Mouse (Mus musculus) testis, postnatal 14 days (tissue): ENCODE results near the gene Cltb.

ENCODE experiments used
- DNase-seq: peaks from one replicate; pipeline ENCODE4 v3.0.0; 2021; ENCODE audit warnings: low spot score

The Cltb gene

GRCm38 (mm10) chr13:54596107-54596690 lies 14.9 kb downstream of the Cltb start:
- DNase-seq = no peak

GRCm38 (mm10) chr13:54593617-54594016 lies 17.5 kb downstream of the Cltb start:
- no peak for DNase-seq

DNA sequence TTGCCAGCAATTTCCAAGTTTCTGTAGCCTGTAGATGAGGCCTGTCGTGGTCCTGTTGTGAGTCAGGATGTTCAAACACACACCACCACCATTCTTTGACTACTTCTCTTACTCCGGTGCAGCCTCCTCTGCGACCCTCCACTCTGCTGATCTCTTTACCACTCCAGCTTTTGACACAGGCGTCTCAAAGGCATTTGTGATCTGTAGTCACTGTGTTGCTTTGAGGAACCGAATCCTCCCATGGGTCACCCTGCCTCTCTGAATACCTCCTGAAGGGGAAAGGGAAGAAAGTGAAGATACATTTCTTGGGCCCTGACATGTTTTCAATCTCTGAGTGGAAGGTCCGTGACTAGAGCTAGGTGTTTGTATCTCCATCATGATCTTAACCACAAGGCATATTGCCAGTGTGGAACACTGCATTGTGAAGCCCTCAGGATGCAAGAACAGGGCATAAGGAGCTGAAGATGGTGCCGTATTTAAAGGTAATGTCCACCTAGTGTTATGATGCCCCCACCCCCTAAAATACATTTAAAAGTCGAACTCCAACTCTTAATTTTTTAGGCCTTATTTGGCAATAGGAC lies 19.3 kb downstream of the Cltb start:
- no peak for DNase-seq

- peak; percentile 97 for DNase-seq
Observed at GRCm38 (mm10) chr13:54589996-54590951, 20.9 kb downstream of the Cltb start, which contains the start of the genes Nop16 and Higd2a. TSS of gene Nop16 (minus strand) at chr13:54590090. TSS of gene Higd2a (plus strand) at chr13:54590207.

- no peak for DNase-seq
Observed at GRCm38 (mm10) chr13:54589414-54589995, 21.6 kb downstream of the Cltb start.

DNA sequence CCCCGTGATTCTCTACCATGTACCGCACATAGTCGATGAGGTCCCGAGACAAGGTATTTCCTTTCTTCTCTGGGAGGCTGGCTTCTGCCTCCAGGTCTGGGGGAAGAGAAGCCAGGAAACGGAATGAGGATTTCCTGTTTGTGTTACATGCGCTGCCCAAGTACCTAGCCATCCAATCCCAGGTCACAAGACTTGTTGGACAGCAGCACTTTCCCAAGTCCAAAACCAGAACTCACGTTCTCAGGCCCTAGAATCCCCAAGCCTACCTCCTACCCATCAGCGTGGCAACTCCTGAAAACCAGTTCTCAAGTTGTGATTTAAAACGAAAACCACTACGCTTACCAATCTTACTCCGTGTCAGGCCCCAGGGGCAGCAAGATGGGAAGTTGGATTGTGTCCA lies 25.3 kb downstream of the Cltb start:
- no peak for DNase-seq

- DNase-seq = no peak
Observed at GRCm38 (mm10) chr13:54582860-54583259, 28.3 kb downstream of the Cltb start.

GRCm38 (mm10) chr13:54582126-54582525 lies 29.0 kb downstream of the Cltb start:
- DNase-seq = no peak

DNA sequence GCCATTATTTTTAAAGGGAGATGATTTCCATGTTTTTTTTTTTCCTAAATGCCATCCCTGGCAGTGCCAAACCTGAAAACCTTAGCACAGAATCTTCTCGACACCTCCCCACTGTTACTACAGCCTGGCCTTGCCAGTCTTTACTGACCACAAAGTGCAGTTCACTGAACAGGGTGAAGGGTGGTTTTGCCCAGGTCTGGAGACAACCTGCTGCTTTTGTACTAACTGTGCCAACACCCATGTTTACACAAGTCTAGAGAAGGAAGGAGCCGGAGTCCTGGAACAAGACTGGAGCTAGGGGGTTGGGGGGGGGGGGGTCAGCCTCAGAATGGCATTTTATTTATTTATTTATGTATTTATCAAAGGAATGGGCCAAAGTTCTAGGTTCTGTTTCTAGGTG lies 29.8 kb downstream of the Cltb start:
- DNase-seq = no peak

GRCm38 (mm10) chr13:54577652-54578507 lies 33.3 kb downstream of the Cltb start:
- DNase-seq = no peak

- no peak for DNase-seq
Observed at GRCm38 (mm10) chr13:54575489-54575888, 35.7 kb downstream of the Cltb start.

DNA sequence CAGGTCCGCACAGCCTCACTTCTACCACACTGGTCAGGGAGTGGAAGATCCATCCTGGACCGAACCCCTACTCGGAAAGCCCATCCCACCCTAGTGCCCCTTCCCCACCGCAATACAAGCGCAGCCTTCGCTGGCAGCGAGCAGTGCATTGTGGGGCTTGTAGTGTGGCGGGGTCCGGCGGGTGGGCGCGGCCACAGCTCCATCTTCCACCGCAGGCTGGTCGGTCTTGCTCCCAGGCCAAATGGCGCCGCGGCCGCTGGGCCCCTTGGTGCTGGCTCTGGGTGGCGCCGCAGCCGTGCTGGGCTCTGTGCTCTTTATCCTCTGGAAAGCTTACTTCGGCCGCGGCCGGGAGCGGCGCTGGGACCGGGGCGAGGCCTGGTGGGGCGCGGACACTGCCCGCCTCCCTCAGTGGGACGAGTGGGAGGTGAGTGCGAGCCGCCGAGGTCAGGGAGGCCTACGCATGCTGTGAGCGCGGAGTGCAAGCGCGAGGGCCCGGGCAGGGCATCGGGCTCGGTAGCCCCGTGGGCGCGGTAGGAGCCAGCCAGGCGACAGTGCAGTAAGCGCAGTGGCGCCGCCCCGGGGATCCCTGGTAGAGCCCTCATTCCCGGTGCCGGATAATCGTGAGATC lies 36.2 kb downstream of the Cltb start, which contains the start of gene Arl10:
Gene Arl10, plus strand, starts transcription at position 162 of the 628 bp plus-strand sequence.
- peak; percentile 79 for DNase-seq

DNA sequence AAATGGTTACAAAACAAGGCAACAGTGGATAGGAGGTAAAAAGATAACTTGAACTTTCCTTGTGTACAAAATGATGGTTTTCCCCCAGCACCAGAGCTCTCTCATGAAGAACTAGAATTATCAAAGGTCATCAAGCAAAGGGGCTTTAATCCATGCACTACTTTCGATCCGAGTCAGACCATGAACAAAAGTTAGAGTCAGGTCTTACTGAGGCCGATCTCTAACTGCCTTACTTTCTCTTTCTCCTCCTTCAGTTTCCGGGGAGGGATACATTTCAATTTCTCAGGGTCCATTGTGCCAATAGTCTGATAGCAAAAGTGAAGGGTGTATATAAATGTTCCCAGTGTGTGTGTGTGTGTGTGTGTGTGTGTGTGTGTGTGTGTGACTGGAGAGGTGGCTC lies 38.5 kb downstream of the Cltb start:
- DNase-seq = no peak

DNA sequence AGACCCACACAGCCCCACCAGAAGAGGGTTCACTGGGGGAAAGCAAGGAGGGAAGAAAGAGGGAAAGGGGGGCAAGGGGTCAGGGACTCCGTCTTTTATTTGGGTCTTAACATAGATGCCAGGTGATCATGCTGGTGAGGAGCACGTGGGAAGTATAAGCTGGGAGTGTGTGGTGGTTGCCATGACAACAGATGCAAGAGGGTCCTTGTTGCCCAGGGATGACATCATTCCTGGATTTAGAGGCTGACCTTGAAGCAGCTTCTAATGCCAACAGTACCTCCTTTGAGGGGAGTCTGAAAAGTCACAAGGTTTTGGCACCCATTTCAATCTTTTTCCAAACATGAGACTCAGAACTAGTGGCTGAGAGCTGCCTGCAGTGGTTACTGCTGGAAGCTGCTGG lies 39.5 kb downstream of the Cltb start:
- DNase-seq = no peak

GRCm38 (mm10) chr13:54570736-54571135 lies 40.4 kb downstream of the Cltb start:
- DNase-seq = no peak

GRCm38 (mm10) chr13:54569282-54569681 lies 41.9 kb downstream of the Cltb start:
- no peak for DNase-seq

GRCm38 (mm10) chr13:54568380-54568779 lies 42.8 kb downstream of the Cltb start:
- no peak for DNase-seq

DNA sequence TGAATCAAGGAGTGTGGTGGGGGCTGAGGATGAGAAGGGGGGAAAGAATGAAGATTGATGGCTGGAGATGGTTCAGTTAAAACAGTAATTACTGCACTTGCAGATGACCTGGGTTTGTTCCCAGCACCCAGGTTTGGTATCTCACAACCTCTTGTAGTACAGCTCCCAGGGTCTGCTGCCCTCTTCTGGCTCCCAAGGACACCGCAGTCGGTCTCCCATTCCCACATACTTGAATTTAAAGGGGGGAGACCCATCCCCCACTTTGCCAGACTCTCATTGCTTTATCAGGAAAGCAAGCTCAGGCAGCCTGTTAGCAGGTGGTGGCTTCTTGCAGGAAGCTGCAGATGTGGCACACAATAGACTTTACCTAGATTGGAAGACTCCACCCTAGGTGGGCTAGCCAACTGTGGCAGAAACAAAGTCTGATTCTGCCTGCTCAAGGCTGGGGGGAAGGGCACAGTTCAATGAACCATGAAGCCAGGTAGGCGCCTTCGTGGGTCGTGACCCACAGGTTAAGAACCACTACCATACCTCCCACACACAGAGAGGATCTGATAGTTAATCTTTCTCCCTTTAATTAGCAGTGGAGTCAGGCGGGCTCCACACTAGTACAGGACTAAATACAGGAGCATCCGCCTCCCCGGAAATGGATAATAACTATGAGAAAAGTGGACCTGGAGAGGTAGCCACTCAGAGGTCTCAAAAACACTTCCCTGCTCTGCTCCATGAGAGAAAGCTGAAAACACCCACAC lies 45.4 kb downstream of the Cltb start:
- DNase-seq = peak; percentile 56

DNA sequence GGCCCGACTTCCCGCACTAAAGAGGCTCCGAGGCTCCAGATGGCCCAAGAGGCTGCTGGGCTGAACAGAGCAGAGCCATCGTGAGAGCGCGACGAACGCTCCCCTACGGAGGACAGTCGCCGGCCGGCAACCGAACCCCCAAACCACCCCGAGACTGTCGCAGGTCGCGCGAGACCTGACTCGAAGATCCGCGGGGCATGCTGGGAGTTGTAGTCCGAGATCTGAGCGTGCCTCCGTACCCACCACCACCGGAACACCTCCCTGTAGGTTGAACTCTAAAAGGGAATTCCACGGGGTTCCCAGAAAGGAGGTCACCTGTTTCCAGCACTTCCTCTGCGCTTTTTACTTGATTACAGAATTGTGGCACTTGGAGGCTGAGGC lies 46.0 kb downstream of the Cltb start, which contains the start of gene 4833439L19Rik:
Gene 4833439L19Rik, minus strand, starts transcription at position 235 of the 381 bp plus-strand sequence.
- DNase-seq = peak; percentile 92
